Mouse (Mus musculus) right cerebral cortex, postnatal 36 days (tissue): ENCODE data around the gene Swap70.
A peak's percentile ranks its signal among the peaks of the same experiment; 100 is the strongest.
"Not testable (repeated sequence)": the region's sequence is repeated elsewhere in the genome, so short reads cannot be mapped to it uniquely, and the experiment has no call there.

Source experiments
- DNase-seq, 2 experiments: peaks; one replicate each; pipeline ENCODE4 v3.0.0; 2022; ENCODE audit warnings: low spot score in 2 of 2, mixed read lengths in 1 of 2

Gene Swap70

DNA sequence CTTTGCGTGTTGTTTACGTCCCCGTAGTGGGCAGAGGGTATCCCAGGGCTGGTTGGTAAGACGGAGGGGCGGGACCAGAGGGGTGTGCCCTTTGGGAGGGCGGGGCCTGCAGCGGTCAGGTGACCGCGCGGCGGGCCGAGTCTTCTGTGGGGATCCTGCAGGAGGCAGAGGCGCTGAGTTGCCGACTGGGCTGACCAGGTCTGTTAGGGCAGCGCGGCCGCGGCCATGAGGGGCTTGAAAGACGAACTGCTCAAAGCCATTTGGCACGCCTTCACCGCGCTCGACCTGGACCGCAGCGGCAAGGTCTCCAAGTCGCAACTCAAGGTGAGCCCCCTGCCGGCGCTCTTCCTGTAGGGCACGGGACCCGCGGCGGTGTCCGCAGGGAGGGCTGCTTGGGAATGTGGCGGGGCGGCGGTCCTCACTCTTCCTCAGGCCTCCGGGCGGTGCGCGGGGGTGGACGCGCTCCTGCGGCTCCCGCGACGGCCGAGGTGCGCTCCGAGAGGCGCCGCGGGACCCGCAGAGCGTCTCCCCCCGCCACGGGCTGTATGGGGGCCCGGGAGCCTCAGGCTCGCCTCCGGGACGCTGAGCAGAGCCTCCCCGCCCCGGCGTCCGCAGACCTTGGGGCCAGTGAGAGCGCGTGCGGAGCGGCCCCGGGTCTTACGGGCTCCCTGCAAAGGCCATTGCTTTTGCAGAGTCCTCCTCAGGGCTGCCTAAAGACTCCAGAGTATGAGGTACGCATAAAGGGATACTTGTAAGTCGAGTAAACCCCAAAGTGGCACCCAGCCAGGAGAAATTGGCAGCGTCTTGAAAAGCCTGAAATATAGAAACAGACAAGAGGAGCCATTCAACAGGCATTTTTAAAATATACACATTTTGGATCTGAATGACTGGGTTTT is at the start of gene Swap70:
TSS of gene Swap70 (plus strand) at position 126 of the 896 bp plus-strand sequence.
- peak; percentile 25 to 41 for DNase-seq

GRCm38 (mm10) chr7:110179208-110179607 is 42.3 kb upstream of the Swap70 start:
- no peak for DNase-seq

DNA sequence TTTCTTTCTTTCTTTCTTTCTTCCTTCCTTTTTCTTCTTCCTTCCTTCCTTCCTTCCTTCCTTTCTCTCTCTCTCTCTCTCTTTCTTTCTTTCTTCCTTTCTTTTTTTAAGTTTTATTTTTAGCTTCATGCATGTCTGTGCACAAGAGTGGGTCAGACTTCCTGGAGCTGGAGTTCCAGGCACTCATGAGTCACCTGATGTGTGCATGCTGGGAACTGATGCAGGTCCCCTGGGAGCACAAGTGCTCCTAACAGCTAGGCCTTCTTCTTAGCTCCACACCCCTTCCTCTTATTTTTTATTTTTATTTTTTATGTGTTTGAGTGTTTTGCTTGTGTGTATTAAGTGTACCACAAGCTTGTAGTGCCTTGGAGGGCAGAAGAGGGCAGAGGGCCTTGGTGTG is 40.9 kb upstream of the Swap70 start:
- DNase-seq = no peak

DNA sequence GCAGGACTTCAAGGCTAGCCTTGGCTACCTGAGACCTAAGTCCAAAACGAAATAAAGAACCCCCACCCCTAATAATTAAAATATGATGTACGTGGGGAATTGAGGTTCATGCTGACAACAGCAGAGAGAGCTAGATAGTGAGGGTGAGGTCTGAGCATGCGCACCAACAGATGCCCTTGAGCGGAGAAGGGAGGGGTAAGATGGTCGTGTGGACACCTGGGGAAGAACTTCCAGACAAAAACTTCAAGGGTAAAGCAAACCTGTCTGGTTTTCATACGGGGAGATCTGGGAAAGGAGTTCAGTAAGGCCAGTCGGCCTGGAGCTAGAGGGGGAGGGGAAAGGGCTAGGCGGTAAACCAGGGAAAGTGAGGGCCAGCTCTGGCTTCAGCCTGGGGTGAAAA is 40.1 kb upstream of the Swap70 start:
- DNase-seq = no peak

GRCm38 (mm10) chr7:110184608-110185007 is 36.9 kb upstream of the Swap70 start:
- no peak for DNase-seq

DNA sequence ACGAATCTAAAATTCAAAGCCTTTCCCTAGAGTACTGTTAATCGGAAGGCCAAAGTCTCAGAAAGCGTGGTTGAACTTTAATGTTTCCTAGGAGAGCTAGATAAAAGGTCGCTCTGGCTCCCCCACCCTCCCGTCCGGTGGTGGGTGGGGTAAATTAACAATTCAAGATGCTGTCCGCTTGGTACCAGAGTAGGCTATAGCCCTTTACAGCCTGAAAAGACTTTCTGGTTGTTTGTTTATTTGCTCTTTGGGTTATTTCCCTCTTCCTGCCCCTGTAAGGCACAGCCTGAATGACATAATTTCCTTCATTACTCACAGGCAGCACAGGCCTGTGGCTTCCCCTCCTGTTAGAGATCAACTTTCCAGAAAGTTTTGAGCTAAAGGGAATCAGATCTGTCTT is 31.6 kb upstream of the Swap70 start:
- DNase-seq = no peak

DNA sequence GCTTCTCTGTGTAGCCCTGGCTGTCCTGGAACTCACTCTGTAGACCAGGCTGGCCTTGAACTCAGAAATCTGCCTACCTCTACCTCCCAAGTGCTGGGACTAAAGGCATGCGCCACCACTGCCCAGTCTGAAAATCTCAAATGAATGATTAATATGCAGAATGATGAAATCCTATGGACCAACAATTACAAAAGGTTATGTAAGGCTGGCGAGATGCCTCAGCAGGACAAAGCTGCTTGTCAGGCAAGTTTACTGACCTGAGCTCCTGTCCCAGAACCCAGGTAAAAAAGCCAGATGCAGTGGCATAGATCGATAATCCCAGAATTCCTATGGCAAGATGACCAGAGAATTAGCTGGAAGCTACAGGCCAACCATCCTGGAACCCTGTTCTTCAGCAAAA is 28.3 kb upstream of the Swap70 start:
- DNase-seq = no peak

GRCm38 (mm10) chr7:110197176-110197575 is 24.3 kb upstream of the Swap70 start:
- DNase-seq = no peak

- DNase-seq = no peak
Measured at GRCm38 (mm10) chr7:110201933-110202332, 19.6 kb upstream of the Swap70 start.

DNA sequence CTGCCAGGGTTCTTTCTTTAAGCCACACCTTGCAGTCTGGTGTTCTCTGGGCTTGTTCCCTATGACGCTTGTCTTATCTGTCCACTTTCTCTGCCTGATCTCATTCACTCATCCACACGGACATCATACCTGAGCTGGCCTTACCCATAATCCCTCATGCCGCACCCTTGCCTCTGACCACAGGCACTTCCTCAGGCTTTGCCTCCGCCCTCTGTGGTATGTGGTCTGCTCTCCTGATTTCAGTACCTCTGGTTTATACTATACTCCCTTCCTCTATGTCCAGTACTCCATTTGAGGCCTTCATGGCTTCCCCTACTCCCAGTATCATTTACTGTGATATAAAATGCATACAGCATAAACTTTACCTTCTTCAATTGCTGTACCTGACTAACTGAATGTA is 17.3 kb upstream of the Swap70 start:
- no peak for DNase-seq

DNA sequence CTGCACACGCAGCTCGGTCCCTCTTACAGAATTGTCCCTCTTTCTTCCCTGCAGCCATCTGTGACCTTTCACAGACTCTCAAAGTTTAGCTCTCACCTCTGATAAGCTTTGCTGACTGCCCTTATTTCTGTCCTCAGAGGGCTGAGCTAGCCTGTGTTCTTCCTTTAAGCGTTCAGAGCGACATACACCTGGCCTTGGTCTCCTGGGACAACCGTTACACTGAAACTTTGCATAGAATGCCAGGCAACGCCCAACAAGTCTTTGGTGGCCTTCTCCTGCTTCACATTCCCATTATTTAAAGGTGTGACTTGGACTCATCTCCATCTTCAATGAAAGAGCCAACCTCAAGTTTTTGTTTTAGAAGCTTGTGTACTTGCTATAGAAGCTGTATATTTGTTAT is 13.2 kb upstream of the Swap70 start:
- no peak for DNase-seq

DNA sequence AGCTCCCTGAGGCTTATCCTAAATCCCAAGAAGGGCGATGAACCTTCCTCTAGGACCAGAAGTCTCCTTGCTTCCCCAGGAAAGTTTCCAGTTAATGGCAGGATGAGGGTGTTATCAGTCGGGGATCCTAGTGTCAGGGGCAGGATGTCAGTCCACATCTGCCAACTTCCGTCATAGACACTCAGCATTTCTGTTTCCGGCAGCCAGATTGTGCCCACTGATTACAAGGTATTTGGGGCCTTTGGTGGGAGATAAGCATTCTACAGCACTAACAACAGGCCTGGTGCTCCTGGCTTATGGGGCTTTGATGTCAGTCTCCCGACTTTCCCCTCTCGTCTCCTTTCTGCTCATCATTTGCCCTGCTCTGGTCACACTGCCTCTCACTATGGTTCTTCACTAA is 12.1 kb upstream of the Swap70 start:
- no peak for DNase-seq

DNA sequence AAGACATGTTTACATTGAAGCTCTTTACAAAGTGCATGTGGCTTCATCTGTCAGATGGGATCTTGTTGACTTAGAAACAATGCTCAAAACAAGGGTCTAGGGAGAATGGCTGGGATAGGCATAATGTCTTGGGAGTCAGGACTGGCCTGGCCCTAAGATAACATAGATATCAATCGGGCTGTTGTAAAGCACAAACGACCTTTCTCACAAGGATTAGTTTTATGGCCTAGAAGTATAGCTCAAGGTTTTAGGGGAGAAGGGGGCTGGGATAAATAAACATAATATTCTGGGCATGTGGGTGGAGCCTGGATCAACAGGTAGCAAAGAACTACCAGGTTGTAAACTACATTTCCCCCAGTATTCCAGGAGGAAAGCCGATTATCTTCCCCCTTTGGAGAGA is 10.5 kb upstream of the Swap70 start:
- no peak for DNase-seq

DNA sequence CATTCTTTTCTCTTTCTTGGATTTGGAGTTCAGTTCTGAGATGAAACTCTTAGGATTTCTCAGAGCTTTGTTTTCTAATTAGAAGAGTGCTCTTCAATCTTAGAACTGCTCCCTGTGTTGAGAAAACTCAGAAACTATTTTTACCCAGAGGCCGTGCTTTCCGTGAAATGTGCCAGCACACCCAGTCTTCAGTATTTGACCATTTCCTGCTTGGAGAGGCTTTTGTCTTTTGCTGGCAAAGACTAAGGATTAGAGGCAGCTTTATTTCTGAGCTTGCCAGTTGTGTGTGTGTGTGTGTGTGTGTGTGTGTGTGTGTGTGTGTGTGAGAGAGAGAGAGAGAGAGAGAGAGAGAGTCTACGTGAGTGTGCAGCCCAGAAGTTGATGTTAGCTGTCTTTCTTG is 6.6 kb upstream of the Swap70 start:
- no peak for DNase-seq

- DNase-seq = no peak
Measured at GRCm38 (mm10) chr7:110221051-110221585, 393 bp upstream of the Swap70 start.

- DNase-seq = no peak
Measured at GRCm38 (mm10) chr7:110222583-110223182, 1.2 kb downstream of the Swap70 start.

DNA sequence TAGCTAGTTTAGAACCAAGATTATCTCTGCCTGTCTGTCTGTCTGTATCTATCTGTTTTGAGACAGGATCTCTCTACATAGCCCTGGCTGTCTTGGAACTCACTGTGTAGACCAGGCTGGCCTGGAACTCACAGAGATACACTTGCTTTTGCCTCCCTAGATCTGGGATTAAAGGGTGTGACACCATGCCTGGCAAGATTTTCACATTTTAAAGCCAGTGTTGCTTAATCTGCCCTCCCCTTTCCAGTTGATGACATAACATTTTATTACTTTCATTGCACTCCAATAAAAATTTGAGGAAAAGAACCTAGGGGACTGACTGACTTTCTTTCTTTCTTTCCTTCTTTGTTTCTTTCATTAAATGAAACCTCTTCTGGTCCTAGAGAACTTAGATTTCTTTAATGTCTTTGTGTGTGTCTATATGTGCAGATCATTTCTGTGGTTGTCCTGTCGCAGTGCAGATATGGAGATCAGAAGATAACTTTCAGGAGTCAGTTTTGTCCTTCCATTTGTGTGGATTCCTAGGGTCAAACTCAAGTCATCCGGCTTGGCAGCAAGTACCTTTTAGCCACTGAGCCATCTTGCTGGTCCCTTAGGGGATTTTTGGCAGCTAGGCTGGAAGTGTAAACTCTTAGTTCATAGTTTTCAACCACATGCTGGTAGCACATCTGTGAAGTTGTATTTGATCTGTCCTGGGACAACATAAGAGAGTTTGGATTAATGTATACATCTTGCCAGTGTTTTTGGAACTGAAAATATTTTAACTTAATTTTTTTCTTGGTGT is 2.4 kb downstream of the Swap70 start:
- DNase-seq = no peak

GRCm38 (mm10) chr7:110226484-110226883 is 5.0 kb downstream of the Swap70 start:
- DNase-seq = no peak

DNA sequence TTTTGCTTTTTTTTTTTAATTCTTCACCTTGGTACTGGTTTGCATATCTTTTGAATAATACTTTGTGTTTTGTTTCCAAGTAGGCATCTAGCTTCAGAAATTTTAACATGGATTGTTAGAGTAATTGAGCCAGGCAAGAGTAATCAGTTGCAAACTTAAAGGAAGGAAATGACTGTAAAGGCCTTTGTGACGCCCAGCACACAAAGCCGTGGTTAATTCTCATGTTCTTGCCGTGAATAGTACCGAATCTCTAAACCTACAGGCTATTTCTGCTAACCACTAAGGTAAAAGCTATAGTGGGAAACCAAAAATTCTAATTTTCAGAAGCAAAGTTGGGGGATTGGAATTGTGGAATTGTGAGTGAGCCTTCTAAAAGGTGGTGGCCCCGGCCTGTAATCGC is 8.5 kb downstream of the Swap70 start:
- DNase-seq = no peak

GRCm38 (mm10) chr7:110231127-110231526 is 9.6 kb downstream of the Swap70 start:
- DNase-seq = not testable (repeated sequence)

DNA sequence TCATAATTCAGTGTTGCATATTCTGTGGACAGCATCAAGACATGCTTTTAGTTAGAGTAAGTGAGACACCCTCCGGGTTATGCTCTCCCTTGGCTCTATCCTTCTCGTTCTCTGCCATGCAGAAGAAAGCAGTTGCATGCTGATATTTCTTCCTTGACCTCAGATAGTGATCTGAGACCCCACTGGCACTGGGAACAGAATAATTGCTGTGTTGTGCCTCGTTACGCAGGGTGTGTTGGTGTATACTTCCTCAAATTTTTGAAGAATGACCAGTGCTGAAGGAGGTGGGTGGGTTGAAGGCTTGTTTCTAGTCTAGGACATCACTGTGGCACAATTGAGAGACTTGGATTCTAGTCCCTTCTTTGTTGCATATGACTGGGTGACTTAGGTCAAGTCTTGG is 14.6 kb downstream of the Swap70 start:
- DNase-seq = no peak

DNA sequence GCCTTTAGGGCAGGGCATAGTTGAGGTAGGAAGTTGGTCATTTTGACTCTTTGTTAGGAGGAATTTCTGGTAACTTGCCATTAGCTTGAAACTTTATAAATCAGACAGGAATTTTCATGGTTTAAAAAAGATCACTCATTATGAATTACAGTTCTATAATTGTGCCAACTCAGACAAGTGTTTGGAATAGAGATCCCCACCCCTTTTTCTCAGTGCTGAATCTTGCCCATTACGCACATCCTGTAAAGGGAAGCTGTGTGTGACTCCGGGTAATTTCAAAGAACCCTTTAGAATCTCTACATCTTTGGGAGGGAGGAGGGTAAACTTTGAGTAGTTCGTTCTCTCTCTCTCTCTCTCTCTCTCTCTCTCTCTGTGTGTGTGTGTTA is 15.9 kb downstream of the Swap70 start:
- DNase-seq = no peak
